11 mouse cellular contexts compared by ENCODE assay signal in genomic region chr10:51291412-51292207, GRCm38 (mm10).
DNase-seq lines count a peak whose midpoint lies in the region; ATAC-seq and TF ChIP-seq lines count a peak whose summit lies in the region.
"Had no signal": no experiment of that assay in that cellular context is flagged by ENCODE, and none has a peak within 500 bp of the region (broad histone marks: within the 10 kb centered on the region; RNA-seq: fewer than 3 reads in every experiment).

No protein-coding gene starts in this region.

- TF ChIP-seq POLR2A in thymus, adult 2 months (IDR thresholded peaks at IDR 0.05; ENCODE audit: control insufficient read depth, extremely low read depth, insufficient read depth, low read length, poor library complexity), result no peak

- TF ChIP-seq CTCF in heart, postnatal 0 days (IDR thresholded peaks at IDR 0.05; ENCODE audit: low read depth), result peak; percentile 40
- TF ChIP-seq CTCF in thymus, adult 2 months (IDR thresholded peaks at IDR 0.05; ENCODE audit: borderline replicate concordance, control insufficient read depth, extremely low read depth, insufficient read depth, low read length, poor library complexity), result no peak

- no peak overlapping the region for H3K4me3 ChIP-seq in heart, postnatal 0 days (ENCODE audit: low read depth, low read length)
- no peak overlapping the region for H3K4me3 ChIP-seq in forebrain, embryonic 11.5 days (ENCODE audit: low read depth, low read length)
- H3K4me3 ChIP-seq in midbrain, embryonic 11.5 days (ENCODE audit: low read depth, low read length), result no peak overlapping the region
- no peak overlapping the region for H3K4me3 ChIP-seq in thymus, adult 2 months (ENCODE audit: control insufficient read depth, insufficient read depth, low read length)
- H3K4me3 ChIP-seq: limb, embryonic 13.5 days had no signal

- no peak overlapping the region for H3K4me2 ChIP-seq in heart, postnatal 0 days (ENCODE audit: low read depth, low read length)
- no peak overlapping the region for H3K4me2 ChIP-seq in forebrain, embryonic 11.5 days (ENCODE audit: low read depth, low read length, severe bottlenecking)
- no peak overlapping the region for H3K4me2 ChIP-seq in midbrain, embryonic 11.5 days
- H3K4me2 ChIP-seq: limb, embryonic 13.5 days had no signal

- no peaks in the 10 kb centered on the region for H3K9me3 ChIP-seq in heart, postnatal 0 days (replicated peaks; ENCODE audit: control insufficient read depth, low read length)
- no peaks in the 10 kb centered on the region for H3K9me3 ChIP-seq in forebrain, embryonic 11.5 days (ENCODE audit: control insufficient read depth, low read length)
- no peaks in the 10 kb centered on the region for H3K9me3 ChIP-seq in midbrain, embryonic 11.5 days (ENCODE audit: control insufficient read depth, low read length)
- H3K9me3 ChIP-seq: limb, embryonic 13.5 days had no signal

- H3K9ac ChIP-seq in heart, postnatal 0 days (replicated peaks; ENCODE audit: low read depth, low read length), result no peak overlapping the region
- H3K9ac ChIP-seq in forebrain, embryonic 11.5 days (ENCODE audit: low read length), result no peak overlapping the region
- H3K9ac ChIP-seq in midbrain, embryonic 11.5 days (ENCODE audit: low read length), result no peak overlapping the region
- H3K9ac ChIP-seq: limb, embryonic 13.5 days had no signal

- intact Hi-C loops in heart, postnatal 25 days (cut with DNase I), result no loop called here

- DNase-seq in heart, postnatal 0 days (ENCODE audit: low spot score), result no peak
- no peak for DNase-seq in heart, postnatal 25 days (ENCODE audit: low spot score)
- DNase-seq in NIH3T3 (ENCODE audit: low read depth), result peak; percentile 3
- DNase-seq in forebrain, embryonic 11.5 days (ENCODE audit: low spot score), result no peak
- no peak for DNase-seq in midbrain, embryonic 11.5 days (ENCODE audit: low spot score, missing footprints)
- no peak for DNase-seq in thymus, adult 2 months
- DNase-seq in adrenal gland, adult 18-20 months (ENCODE audit: low spot score in 2 of 2), result no peak
- DNase-seq: kidney, adult 8-10 months; right cerebral cortex, postnatal 14 days had no signal

- no peak for ATAC-seq in heart, postnatal 0 days (ENCODE audit: insufficient read depth, low read depth)
- ATAC-seq in forebrain, embryonic 11.5 days (replicated peaks; ENCODE audit: low FRiP score), result peak; percentile 83; the same call in 1 of the 2 replicates
- ATAC-seq in midbrain, embryonic 11.5 days (ENCODE audit: low FRiP score), result peak; percentile 85; the same call in 1 of the 2 replicates
- ATAC-seq in megakaryocyte-erythroid progenitor cell, adult 5-6 weeks (replicated peaks; ENCODE audit: low FRiP score, low TSS enrichment, poor library complexity, severe bottlenecking), result no peak

- no peaks in the 10 kb centered on the region for H3K27me3 ChIP-seq in heart, postnatal 0 days (ENCODE audit: control insufficient read depth, insufficient read depth, low read length)
- no peaks in the 10 kb centered on the region for H3K27me3 ChIP-seq in forebrain, embryonic 11.5 days (ENCODE audit: control insufficient read depth, insufficient read depth, low read length)
- H3K27me3 ChIP-seq in midbrain, embryonic 11.5 days (ENCODE audit: control insufficient read depth, insufficient read depth, low read length), result no peaks in the 10 kb centered on the region
- H3K27me3 ChIP-seq in thymus, adult 2 months (ENCODE audit: control insufficient read depth, insufficient read depth, low read length), result no peaks in the 10 kb centered on the region

- TF ChIP-seq EP300 in heart, postnatal 0 days (IDR thresholded peaks at IDR 0.05; ENCODE audit: low read depth), result no peak

- H3K36me3 ChIP-seq in heart, postnatal 0 days (replicated peaks; ENCODE audit: control insufficient read depth, insufficient read depth, low read length), result no peaks in the 10 kb centered on the region
- no peaks in the 10 kb centered on the region for H3K36me3 ChIP-seq in forebrain, embryonic 11.5 days (ENCODE audit: control insufficient read depth, insufficient read depth, low read length)
- H3K36me3 ChIP-seq in midbrain, embryonic 11.5 days (ENCODE audit: control insufficient read depth, insufficient read depth, low read length), result no peaks in the 10 kb centered on the region
- no peaks in the 10 kb centered on the region for H3K36me3 ChIP-seq in thymus, adult 2 months (ENCODE audit: control insufficient read depth, insufficient read depth, low read length)
- H3K36me3 ChIP-seq: limb, embryonic 13.5 days had no signal

- no peaks in the 10 kb centered on the region for H3K4me1 ChIP-seq in heart, postnatal 0 days (ENCODE audit: control insufficient read depth, insufficient read depth)
- no peaks in the 10 kb centered on the region for H3K4me1 ChIP-seq in forebrain, embryonic 11.5 days (replicated peaks; ENCODE audit: control insufficient read depth, insufficient read depth, low read length)
- no peaks in the 10 kb centered on the region for H3K4me1 ChIP-seq in midbrain, embryonic 11.5 days (ENCODE audit: control insufficient read depth, insufficient read depth, low read length)
- H3K4me1 ChIP-seq in thymus, adult 2 months (replicated peaks; ENCODE audit: control insufficient read depth, insufficient read depth, low read length), result no peaks in the 10 kb centered on the region
- H3K4me1 ChIP-seq: limb, embryonic 13.5 days had no signal

- 39% methylated on average over 5 of the region's 5 CpGs for WGBS in heart, postnatal 0 days
- WGBS in forebrain, embryonic 11.5 days, result 41% methylated on average over 5 of the region's 5 CpGs
- WGBS in midbrain, embryonic 11.5 days, result 42% methylated on average over 5 of the region's 5 CpGs
- 65% methylated on average over 5 of the region's 5 CpGs for WGBS in thymus, adult 2 months

- H3K27ac ChIP-seq in heart, postnatal 0 days (ENCODE audit: low read depth), result no peak overlapping the region
- H3K27ac ChIP-seq in forebrain, embryonic 11.5 days (ENCODE audit: low read depth, low read length), result no peak overlapping the region
- H3K27ac ChIP-seq in midbrain, embryonic 11.5 days (ENCODE audit: low read depth, low read length), result no peak overlapping the region
- H3K27ac ChIP-seq in thymus, adult 2 months (ENCODE audit: control insufficient read depth, insufficient read depth, low read length), result no peak overlapping the region
- H3K27ac ChIP-seq: limb, embryonic 13.5 days had no signal

Comparison
In these comparisons a context has a peak if more than half of its experiments do, and no peak if none do; other contexts are left out.
1. ATAC-seq: peak in forebrain, embryonic 11.5 days (single experiment) and midbrain, embryonic 11.5 days (single experiment); none in heart, postnatal 0 days (single experiment) and megakaryocyte-erythroid progenitor cell, adult 5-6 weeks (single experiment).